Mouse (Mus musculus) embryo, embryonic 11.5 days (tissue): Measurements from ENCODE around the gene Wfdc12.
"Not testable (repeated sequence)": the region's sequence is repeated elsewhere in the genome, so short reads cannot be mapped to it uniquely, and the experiment has no call there.

Source experiments
- DNase-seq: peaks from one replicate; pipeline ENCODE4 v3.0.0-alpha.2; 2012; ENCODE audit warnings: low read depth, low spot score

Wfdc12 gene

GRCm38 (mm10) chr2:164190576-164190975 lies at the start of gene Wfdc12:
TSS of gene Wfdc12 (minus strand) at chr2:164190608.
- no peak for DNase-seq

GRCm38 (mm10) chr2:164238366-164238765 lies 48.0 kb upstream of the Wfdc12 start, which contains the start of gene Svs2:
TSS of gene Svs2 (minus strand) at chr2:164238466.
- no peak for DNase-seq

- no peak for DNase-seq
Observed at GRCm38 (mm10) chr2:164232671-164233070, 42.3 kb upstream of the Wfdc12 start.

- no peak for DNase-seq
Observed at GRCm38 (mm10) chr2:164228361-164229070, 38.1 kb upstream of the Wfdc12 start.

- DNase-seq, result no peak
Observed at GRCm38 (mm10) chr2:164221522-164221921, 31.1 kb upstream of the Wfdc12 start, which contains the start of gene Wfdc15b. TSS of gene Wfdc15b (minus strand) at chr2:164221660.

- no peak for DNase-seq
Observed at GRCm38 (mm10) chr2:164219295-164219694, 28.9 kb upstream of the Wfdc12 start.

GRCm38 (mm10) chr2:164212711-164213110 lies 22.3 kb upstream of the Wfdc12 start:
- no peak for DNase-seq

GRCm38 (mm10) chr2:164210892-164211291 lies 20.5 kb upstream of the Wfdc12 start:
- DNase-seq, result no peak

- DNase-seq, result no peak
Observed at GRCm38 (mm10) chr2:164206676-164207075, 16.3 kb upstream of the Wfdc12 start.

- not testable (repeated sequence) for DNase-seq
Observed at GRCm38 (mm10) chr2:164206011-164206410, 15.6 kb upstream of the Wfdc12 start.

- no peak for DNase-seq
Observed at GRCm38 (mm10) chr2:164199626-164200327, 9.4 kb upstream of the Wfdc12 start, which contains the start of gene Wfdc15a. TSS of gene Wfdc15a (minus strand) at chr2:164200130.

- DNase-seq, result no peak
Observed at GRCm38 (mm10) chr2:164196700-164196990, 6.2 kb upstream of the Wfdc12 start.

- no peak for DNase-seq
Observed at GRCm38 (mm10) chr2:164195971-164196699, 5.7 kb upstream of the Wfdc12 start.

- no peak for DNase-seq
Observed at GRCm38 (mm10) chr2:164194959-164195630, 4.7 kb upstream of the Wfdc12 start.

GRCm38 (mm10) chr2:164192279-164192678 lies 1.9 kb upstream of the Wfdc12 start:
- DNase-seq, result no peak

- DNase-seq, result no peak
Observed at GRCm38 (mm10) chr2:164188722-164189121, 1.7 kb downstream of the Wfdc12 start.

GRCm38 (mm10) chr2:164184145-164184719 lies 6.2 kb downstream of the Wfdc12 start:
- DNase-seq, result no peak

GRCm38 (mm10) chr2:164183340-164183739 lies 7.1 kb downstream of the Wfdc12 start:
- DNase-seq, result no peak

GRCm38 (mm10) chr2:164182692-164183255 lies 7.6 kb downstream of the Wfdc12 start, which contains the start of gene Wfdc5:
TSS of gene Wfdc5 (minus strand) at chr2:164182742.
- no peak for DNase-seq

GRCm38 (mm10) chr2:164180770-164181169 lies 9.6 kb downstream of the Wfdc12 start:
- DNase-seq, result no peak

GRCm38 (mm10) chr2:164180124-164180523 lies 10.3 kb downstream of the Wfdc12 start:
- no peak for DNase-seq
